Mouse (Mus musculus) ES-CJ7 (cell line): Measurements from ENCODE around the gene G3bp2.
"Not testable (repeated sequence)": the region's sequence is repeated elsewhere in the genome, so short reads cannot be mapped to it uniquely, and the experiment has no call there.

Experiments used
- DNase-seq: peaks from one replicate; pipeline ENCODE4 v3.0.0; 2011; ENCODE audit warnings: low read depth, low spot score

The G3bp2 gene

GRCm38 (mm10) chr5:92083417-92084038 is at the start of gene G3bp2:
TSS of gene G3bp2 (minus strand) at chr5:92083719.
- DNase-seq, result peak; percentile 99

DNA sequence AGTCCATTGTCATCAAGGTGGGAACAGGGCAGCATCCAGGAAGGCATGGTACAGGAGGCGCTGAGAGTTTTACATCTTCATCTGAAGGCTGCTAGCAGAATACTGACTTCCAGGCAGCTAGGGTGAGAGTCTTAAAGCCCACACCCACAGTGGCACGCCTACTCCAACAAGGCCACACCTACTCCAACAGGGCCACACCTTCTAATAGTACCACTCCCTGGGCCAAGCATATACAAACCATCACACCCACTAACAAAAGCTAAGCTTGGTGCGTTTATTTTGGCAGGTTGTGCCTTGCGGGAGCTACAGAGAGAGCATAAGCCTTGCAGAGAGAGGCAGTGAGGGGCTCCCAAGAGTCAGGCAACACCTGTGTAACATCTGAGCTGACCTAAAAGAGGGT is 49.5 kb upstream of the G3bp2 start:
- DNase-seq, result not testable (repeated sequence)

DNA sequence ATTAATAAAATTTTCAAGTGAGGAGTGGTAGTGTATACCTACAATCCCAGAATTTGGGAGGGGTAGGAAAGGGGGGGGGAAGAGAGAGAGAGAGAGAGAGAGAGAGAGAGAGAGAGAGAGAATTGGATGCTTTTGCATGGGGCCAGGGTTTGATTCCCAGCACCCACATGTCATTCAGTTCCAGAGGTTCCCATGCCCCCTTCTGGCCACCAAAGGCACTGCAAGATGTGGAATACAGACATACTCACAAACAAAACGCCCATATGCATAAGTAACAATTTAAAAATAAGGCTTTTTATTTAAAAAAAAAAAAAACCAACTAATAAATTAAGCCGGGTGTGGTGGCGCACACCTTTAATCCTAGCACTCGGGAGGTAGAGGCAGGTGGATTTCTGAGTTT is 48.6 kb upstream of the G3bp2 start:
- DNase-seq, result peak; percentile 45

DNA sequence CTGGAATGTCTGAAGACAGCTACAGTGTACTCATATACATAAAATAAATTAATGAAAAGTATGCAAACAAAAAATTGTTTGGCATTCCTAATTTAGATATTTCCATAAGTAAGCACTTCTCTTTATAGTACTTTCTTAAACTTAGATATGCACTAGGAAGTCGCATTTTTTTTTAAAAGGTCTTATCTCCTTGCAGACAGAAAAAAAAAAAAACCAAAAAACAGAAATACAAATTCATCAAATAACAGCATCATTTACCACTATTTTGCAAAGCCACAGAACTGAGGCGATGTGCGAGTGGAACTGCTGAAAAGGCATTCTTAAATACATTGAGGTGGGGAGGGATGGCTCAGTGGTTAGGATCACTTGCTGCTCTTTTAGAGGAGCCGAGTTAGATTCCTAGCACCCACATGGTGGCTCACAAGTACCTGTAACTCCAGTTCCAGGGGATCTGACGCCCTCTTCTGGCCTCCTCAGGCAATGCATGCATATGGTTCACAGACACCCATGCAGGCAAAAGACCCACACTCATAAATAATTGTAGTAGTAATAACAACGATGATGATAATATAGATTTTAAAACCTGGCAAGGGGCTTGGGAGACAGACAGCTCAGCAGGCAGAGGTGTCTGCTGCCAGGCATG is 46.6 kb upstream of the G3bp2 start:
- DNase-seq, result peak; percentile 51

DNA sequence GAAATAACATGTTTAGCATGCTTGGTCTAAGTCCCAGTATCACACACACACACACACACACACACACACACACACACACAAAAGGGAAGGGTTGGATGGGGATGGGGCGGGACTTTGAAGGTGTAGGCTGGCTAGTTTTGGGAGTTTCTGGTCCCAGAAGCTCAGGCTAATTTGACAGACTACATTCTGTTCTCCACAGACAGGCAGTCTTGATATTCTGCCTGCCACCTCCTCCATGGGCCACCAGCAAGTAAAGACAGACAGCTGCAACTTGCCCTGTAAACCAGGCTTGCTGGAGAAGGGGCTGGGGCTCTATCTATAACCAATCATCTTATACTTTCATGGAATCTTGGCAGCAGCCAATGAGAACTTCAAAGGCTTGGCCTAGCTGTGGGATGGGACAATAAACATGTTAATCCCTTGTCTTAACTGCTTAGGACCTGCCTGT is 45.8 kb upstream of the G3bp2 start:
- peak; percentile 74 for DNase-seq

DNA sequence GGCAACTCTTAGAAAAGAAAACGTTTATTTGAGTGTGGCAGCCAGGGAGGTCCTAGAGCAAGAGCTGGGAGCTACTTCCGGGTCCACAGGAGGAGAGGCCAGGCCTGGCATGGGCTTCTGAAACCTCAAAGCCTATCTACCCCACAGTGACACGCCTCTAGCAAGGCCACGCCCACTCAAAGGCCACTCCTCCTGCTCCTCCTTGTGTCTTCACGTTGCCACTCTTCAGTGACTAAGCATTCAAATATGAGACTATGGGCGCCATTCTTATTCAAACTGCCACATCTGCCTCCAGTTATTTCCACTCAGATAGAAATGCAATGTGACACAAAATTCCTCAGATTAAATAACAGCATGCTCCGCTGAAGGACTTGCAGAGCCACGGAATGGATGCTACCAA is 45.1 kb upstream of the G3bp2 start:
- DNase-seq, result peak; percentile 97

GRCm38 (mm10) chr5:92127751-92128150 is 44.2 kb upstream of the G3bp2 start:
- no peak for DNase-seq

DNA sequence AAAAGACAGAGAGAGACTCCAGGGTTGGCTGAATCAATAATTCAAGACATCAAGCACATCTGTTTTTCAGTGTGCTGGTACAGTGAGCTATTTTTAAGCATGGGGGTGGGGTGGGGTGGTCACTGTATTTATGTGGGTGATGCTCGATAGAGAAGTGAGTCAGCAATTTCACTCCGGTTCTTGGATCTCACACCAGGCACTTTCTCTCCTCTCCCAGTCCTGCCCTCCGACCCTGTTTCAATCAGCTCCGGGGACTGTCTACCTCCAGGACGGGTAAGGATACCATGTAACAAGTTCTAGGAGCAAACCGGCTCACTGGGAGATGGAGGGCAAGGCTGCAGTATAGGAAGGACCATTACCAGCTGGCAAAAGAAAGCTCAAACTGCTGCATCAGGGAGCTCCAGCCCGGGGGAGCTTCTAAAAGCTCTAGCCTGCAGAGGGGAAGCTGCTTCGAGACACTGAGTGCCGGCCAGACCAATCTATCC is 43.7 kb upstream of the G3bp2 start:
- DNase-seq, result no peak

GRCm38 (mm10) chr5:92125446-92125845 is 41.9 kb upstream of the G3bp2 start:
- DNase-seq, result no peak

GRCm38 (mm10) chr5:92121636-92122035 is 38.1 kb upstream of the G3bp2 start:
- DNase-seq, result no peak

GRCm38 (mm10) chr5:92117823-92118403 is 34.4 kb upstream of the G3bp2 start:
- DNase-seq, result peak; percentile 94

DNA sequence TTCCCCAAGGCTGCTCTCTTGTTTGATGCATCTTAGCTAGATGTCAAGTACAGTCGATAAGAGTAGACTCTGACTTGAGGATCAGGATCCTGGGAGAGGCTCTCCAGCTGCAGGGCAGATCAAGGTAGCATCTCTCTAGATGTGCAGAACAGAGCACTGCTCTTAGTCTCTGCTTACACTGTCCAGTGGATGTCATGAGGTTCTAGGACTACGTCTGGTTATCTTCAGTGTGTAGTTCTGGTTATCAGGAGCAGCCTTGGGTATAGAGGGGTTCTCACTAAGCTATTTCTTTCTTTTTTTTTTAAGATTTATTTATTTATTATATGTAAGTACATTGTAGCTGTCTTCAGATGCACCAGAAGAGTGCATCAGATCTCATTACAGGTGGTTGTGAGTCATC is 31.4 kb upstream of the G3bp2 start:
- DNase-seq, result no peak

- no peak for DNase-seq
Observed at GRCm38 (mm10) chr5:92114223-92114622, 30.7 kb upstream of the G3bp2 start.

DNA sequence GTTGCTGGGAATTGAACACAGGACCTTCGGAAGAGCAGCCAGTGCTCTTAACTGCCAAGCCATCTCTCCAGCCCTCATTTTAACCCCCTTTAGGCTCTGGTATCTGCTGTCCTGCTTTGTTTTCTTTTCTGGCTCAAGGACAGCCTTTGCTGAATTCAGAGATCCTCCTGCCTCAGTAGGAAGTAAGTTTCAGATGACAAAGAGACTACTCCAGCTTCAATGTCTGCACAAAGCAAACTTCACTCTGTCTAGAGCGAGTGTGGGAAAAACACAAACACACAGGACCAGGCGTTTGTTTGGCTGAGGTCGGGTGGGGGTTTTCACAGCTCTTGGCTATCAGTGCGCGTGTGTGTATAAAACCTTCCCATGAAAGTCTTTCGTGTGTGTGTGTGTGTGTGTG is 30.0 kb upstream of the G3bp2 start:
- DNase-seq, result peak; percentile 76

DNA sequence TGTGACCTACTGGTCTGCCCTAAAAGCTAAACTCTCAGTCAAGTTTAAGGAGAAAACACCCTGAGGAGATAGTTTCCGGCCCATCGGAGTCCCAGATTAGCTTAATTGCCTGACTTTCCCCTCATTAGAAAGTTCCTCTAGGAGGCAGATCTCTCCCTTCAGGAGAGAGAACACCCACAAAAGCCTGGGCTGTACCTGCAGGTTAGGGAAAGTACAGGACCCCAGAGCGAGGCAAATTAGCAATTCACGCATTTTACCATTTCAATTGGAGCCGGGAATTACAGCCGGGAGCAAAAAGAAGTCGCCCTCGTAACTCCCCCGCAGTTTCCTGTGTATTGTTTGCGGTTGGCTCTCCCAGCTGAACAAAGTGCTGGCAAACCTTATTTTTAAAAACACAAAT is 29.1 kb upstream of the G3bp2 start:
- DNase-seq, result peak; percentile 99

GRCm38 (mm10) chr5:92112175-92112574 is 28.7 kb upstream of the G3bp2 start:
- no peak for DNase-seq

DNA sequence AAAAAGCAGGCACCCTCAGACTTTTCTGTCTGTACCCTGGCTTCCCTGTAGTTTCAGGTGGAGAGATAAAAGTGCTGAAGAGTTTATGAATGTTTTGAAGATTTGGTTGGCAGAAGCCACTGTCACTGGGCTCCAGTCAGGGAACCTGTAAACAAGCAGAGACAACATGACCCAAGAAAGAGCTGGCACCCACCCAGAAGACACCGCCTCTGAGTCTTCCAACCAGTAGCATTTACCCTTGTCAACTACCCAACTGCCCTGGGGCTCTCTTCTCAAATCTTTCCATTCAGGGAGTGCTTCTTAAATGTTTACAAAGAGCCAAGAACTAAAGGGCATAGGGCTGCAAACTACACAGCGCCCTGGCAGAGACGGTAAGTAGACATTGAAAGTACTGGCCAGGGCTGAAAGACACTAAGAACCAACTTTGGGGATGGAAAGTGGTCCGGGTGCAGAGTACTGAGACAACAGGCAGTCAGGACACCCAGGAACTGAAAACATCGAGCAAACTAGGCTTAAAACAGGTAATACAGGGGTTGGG is 27.4 kb upstream of the G3bp2 start:
- peak; percentile 60 for DNase-seq

- peak; percentile 32 for DNase-seq
Observed at GRCm38 (mm10) chr5:92107282-92107681, 23.8 kb upstream of the G3bp2 start.

DNA sequence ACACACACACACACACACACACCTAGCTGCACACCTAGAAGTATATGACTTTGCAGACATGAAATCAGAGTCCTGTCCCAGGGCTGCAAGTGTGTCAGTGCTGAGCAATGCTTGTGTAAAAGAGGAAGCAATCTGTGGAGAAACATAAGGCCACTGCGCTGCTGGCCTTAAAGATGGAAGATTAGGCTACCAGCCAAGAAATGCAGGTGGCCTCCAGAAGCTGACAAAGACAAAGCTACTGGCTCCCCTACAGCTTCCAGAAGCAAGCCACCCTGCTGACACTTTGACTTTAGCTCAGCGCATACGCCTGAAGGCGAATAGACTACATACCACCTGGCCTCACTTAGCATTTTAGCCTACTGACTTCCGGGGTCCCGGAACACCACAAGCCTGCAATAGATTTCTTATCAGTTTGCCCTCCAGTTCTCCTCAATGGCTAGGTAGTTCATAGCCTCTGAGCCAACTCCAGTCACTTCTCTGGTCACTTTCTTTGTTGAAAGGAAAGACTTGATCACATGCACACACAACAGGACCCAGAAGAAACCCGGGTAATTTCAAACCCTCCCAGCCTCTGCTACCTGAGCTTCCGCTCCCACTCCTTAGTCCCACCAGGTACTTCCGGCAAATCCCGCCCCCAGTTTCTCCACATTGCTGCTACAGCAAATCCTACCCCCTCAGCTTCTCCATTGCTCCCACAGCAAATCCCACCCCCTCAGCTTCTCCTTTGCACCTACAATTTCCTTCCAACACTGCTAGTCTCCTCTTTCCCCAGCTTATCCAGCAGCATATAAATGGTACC is 23.0 kb upstream of the G3bp2 start:
- peak; percentile 85 for DNase-seq

DNA sequence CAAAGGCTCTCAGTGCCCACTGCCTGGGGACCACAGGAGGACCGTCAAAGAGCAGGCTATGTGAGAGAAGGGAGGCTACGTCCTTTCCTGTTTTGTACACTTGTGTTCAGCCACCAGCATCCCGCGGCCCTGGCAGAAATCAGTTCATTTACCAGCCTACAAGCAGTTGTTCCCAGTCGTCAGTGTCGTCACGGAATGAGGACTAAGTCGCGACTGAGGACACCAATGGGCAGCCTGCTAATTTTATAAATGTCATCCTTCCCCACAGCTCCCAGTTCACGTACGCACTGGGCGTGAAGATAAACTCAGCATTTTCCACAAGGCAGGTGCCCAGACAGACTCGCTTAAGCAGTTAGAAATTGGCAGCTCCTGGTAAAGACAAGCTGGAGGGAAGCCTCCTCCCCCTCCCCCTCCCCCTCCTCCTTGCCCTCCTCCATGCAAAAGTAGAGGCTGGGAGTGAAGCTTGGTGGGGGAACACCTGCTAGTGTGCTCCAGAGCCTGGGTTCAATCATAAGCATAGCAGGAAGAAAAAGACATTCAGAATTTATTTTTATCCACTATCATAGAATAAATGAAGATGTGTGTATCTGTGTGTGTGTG is 20.4 kb upstream of the G3bp2 start:
- peak; percentile 39 for DNase-seq

GRCm38 (mm10) chr5:92103062-92103461 is 19.5 kb upstream of the G3bp2 start:
- DNase-seq, result no peak
